Mouse (Mus musculus) embryonic facial prominence, embryonic 15.5 days (tissue): Measurements from ENCODE around the gene Syngr2. TPM values are rescaled to one million over a fixed set of nuclear protein-coding genes. Genes with fewer than 3 reads are reported as not detected.

Source experiments
- ATAC-seq: fragments of 200-750 bp; cut with Nextera tagmentation; 2 replicates; pipeline ENCODE4 v1.8.0; 2017; ENCODE audit warnings: low read depth, moderate TSS enrichment; ENCODE audit not compliant: insufficient number of reproducible peaks, low FRiP score, low TSS enrichment
- H3K27ac ChIP-seq: fragments of 300-500 bp; sonication (generic); replicated peaks from 2 replicates; pipeline ENCODE4 v1.5.1; 2015; ENCODE audit warnings: mild to moderate bottlenecking, inconsistent platforms
- H3K27me3 ChIP-seq: fragments of 300-500 bp; sonication (generic); 2 replicates; pipeline ENCODE4 v1.6.1; 2015; ENCODE audit warnings: inconsistent platforms
- H3K36me3 ChIP-seq: fragments of 300-500 bp; sonication (generic); 2 replicates; pipeline ENCODE4 v1.6.1; 2015; ENCODE audit warnings: mild to moderate bottlenecking, inconsistent platforms
- H3K4me1 ChIP-seq: fragments of 300-500 bp; sonication (generic); 2 replicates; pipeline ENCODE4 v1.6.1; 2015; ENCODE audit warnings: inconsistent platforms
- H3K4me2 ChIP-seq: fragments of 300-500 bp; sonication (generic); replicated peaks from 2 replicates; pipeline ENCODE4 v1.6.1; 2015; ENCODE audit warnings: mild to moderate bottlenecking, inconsistent platforms
- H3K4me3 ChIP-seq: fragments of 300-500 bp; sonication (generic); replicated peaks from 2 replicates; pipeline ENCODE4 v1.5.1; 2015; ENCODE audit warnings: mild to moderate bottlenecking, inconsistent platforms
- H3K9ac ChIP-seq: fragments of 300-500 bp; sonication (generic); 2 replicates; pipeline ENCODE4 v1.6.1; 2015; ENCODE audit warnings: inconsistent platforms
- H3K9me3 ChIP-seq: fragments of 300-500 bp; sonication (generic); replicated peaks from 2 replicates; pipeline ENCODE4 v1.6.1; 2016; ENCODE audit warnings: inconsistent platforms
- WGBS: fragments of 180-500 bp; shearing (Covaris S2); methylation state at CpG from one replicate; pipeline ENCODE4 v1.1.7; 2015; 5-methylcytosine and 5-hydroxymethylcytosine counted together
- polyA plus RNA-seq: library from polyadenylated mRNA; unstranded; fragments of >200 nt; fragmentation: Nextera tagmentation; extraction: Ambion mirVana; gene quantifications from 2 replicates; pipeline ENCODE4 v1.2.1, GENCODE M21; 2015

The Syngr2 gene
- polyA plus RNA-seq, 1 experiment from 2014 or later = 79.6 TPM

- H3K27me3 ChIP-seq = no peaks in the 10 kb centered on the region
- peaks cover 54% of the 10 kb centered on the region for H3K36me3 ChIP-seq
- WGBS = 79% methylated on average over 9 of the region's 9 CpGs
- peaks cover 13% of the 10 kb centered on the region for H3K4me1 ChIP-seq
- no peak overlapping the region for H3K4me3 ChIP-seq
- no peak overlapping the region for H3K9ac ChIP-seq
- no peak overlapping the region for H3K27ac ChIP-seq
- no peak overlapping the region for H3K4me2 ChIP-seq
- ATAC-seq = no peak
- H3K9me3 ChIP-seq = no peaks in the 10 kb centered on the region
Observed at GRCm38 (mm10) chr11:117854241-117854640, 44.8 kb downstream of the Syngr2 start.

- Histone ChIP-seq H3K27ac (no peak overlapping the region), H3K4me1 (peaks cover 6% of the 10 kb centered on the region), H3K4me2 (no peak overlapping the region), H3K9ac (no peak overlapping the region), H3K4me3 (no peak overlapping the region), H3K36me3 (peaks cover 54% of the 10 kb centered on the region), H3K27me3 (peaks cover 8% of the 10 kb centered on the region), H3K9me3 (no peaks in the 10 kb centered on the region)
- no peak for ATAC-seq
- 83% methylated on average over 5 of the region's 5 CpGs for WGBS
Observed at GRCm38 (mm10) chr11:117855360-117855759, 45.9 kb downstream of the Syngr2 start.

GRCm38 (mm10) chr11:117855975-117856374 lies 46.5 kb downstream of the Syngr2 start:
- H3K36me3 ChIP-seq = peaks cover 54% of the 10 kb centered on the region
- ATAC-seq = no peak

GRCm38 (mm10) chr11:117857462-117857861 lies 48.0 kb downstream of the Syngr2 start:
- Histone ChIP-seq H3K36me3 (peaks cover 50% of the 10 kb centered on the region), H3K9ac (no peak overlapping the region), H3K27me3 (peaks cover 24% of the 10 kb centered on the region), H3K27ac (no peak overlapping the region), H3K9me3 (no peaks in the 10 kb centered on the region), H3K4me1 (peaks cover 8% of the 10 kb centered on the region), H3K4me2 (no peak overlapping the region), H3K4me3 (no peak overlapping the region)
- no peak for ATAC-seq
- 92% methylated on average over 10 of the region's 10 CpGs for WGBS

More at GRCm38 (mm10) chr11:117855975-117856374, 46.5 kb downstream of the Syngr2 start:
- Histone ChIP-seq H3K9ac (no peak overlapping the region), H3K4me3 (no peak overlapping the region), H3K4me2 (no peak overlapping the region), H3K4me1 (peaks cover 8% of the 10 kb centered on the region), H3K27ac (no peak overlapping the region), H3K27me3 (peaks cover 14% of the 10 kb centered on the region), H3K9me3 (no peaks in the 10 kb centered on the region)
- WGBS = 90% methylated on average over 1 of the region's 1 CpGs

- no peak for ATAC-seq
- Histone ChIP-seq H3K36me3 (peaks cover 41% of the 10 kb centered on the region), H3K27me3 (peaks cover 31% of the 10 kb centered on the region), H3K27ac (no peak overlapping the region), H3K4me2 (no peak overlapping the region), H3K9ac (no peak overlapping the region), H3K4me1 (peaks cover 8% of the 10 kb centered on the region), H3K9me3 (no peaks in the 10 kb centered on the region), H3K4me3 (no peak overlapping the region)
- WGBS = 57% methylated on average over 3 of the region's 3 CpGs
Observed at GRCm38 (mm10) chr11:117858392-117858791, 48.9 kb downstream of the Syngr2 start.

GRCm38 (mm10) chr11:117860601-117861000 lies 51.1 kb downstream of the Syngr2 start, which contains the start of gene Tmem235:
Gene Tmem235, plus strand, starts transcription at chr11:117860752.
- Histone ChIP-seq H3K4me3 (0 out of 2 replicates have a peak within 1 kb of the TSS, but pooled peaks have one; percentile 1), H3K4me1 (peaks cover 8% of the 10 kb centered on the region), H3K9ac (no peak within 1 kb of the TSS), H3K27ac (no peak within 1 kb of the TSS), H3K27me3 (peaks cover 36% of the 10 kb centered on the region), H3K9me3 (no peaks in the 10 kb centered on the region), H3K36me3 (peaks cover 23% of the 10 kb centered on the region), H3K4me2 (peak within 1 kb of the TSS; percentile 28; the same call in 1 of the 2 replicates)
- WGBS = 4% methylated on average over 23 of the region's 23 CpGs
- no peak for ATAC-seq

- WGBS = 26% methylated on average over 11 of the region's 11 CpGs
- H3K27me3 ChIP-seq = peaks cover 36% of the 10 kb centered on the region
Observed at GRCm38 (mm10) chr11:117863174-117863856, 53.8 kb downstream of the Syngr2 start.

More at GRCm38 (mm10) chr11:117863174-117863856, 53.8 kb downstream of the Syngr2 start:
- 0 out of 2 replicates have a peak, but pooled peaks cover 1% of the 10 kb centered on the region for H3K36me3 ChIP-seq
- no peak overlapping the region for H3K4me3 ChIP-seq
- peaks cover 12% of the 10 kb centered on the region for H3K4me1 ChIP-seq
- H3K4me2 ChIP-seq = no peak overlapping the region
- ATAC-seq = no peak
- no peaks in the 10 kb centered on the region for H3K9me3 ChIP-seq
- no peak overlapping the region for H3K9ac ChIP-seq
- no peak overlapping the region for H3K27ac ChIP-seq

Other genes starting within 250 kb of the Syngr2 start
- 17.1 and 17.3 TPM in 2 replicates for gene Tnrc6c, start 155.4 kb upstream of the Syngr2 start, polyA plus RNA-seq
- 0.94 and 1.1 TPM in 2 replicates for gene Tmc8, start 27.6 kb upstream of the Syngr2 start, polyA plus RNA-seq
- 23.2 and 25.3 TPM in 2 replicates for gene Tmc6, start 27.5 kb upstream of the Syngr2 start, polyA plus RNA-seq
- gene 6030468B19Rik, start 12.0 kb upstream of the Syngr2 start, polyA plus RNA-seq = 0.25 TPM in 1 of 2 replicates, not detected in the other
- gene Gm20708, start within 50 bp of the Syngr2 start, polyA plus RNA-seq = 0.60 and 0.76 TPM in 2 replicates
- 5.3 and 5.8 TPM in 2 replicates for gene Afmid, start 16.3 kb downstream of the Syngr2 start, polyA plus RNA-seq
- 115 and 124 TPM in 2 replicates for gene Tk1, start 16.4 kb downstream of the Syngr2 start, polyA plus RNA-seq
- 225 and 239 TPM in 2 replicates for gene Birc5, start 39.6 kb downstream of the Syngr2 start, polyA plus RNA-seq
- gene Tmem235, start 51.1 kb downstream of the Syngr2 start, polyA plus RNA-seq = not detected in 2 replicates
- 4.7 and 4.9 TPM in 2 replicates for gene Tha1, start 63.8 kb downstream of the Syngr2 start, polyA plus RNA-seq
- gene Socs3, start 160.4 kb downstream of the Syngr2 start, polyA plus RNA-seq = 20.8 and 21.2 TPM in 2 replicates
- 39.9 and 41.2 TPM in 2 replicates for gene Pgs1, start 176.6 kb downstream of the Syngr2 start, polyA plus RNA-seq